Mouse (Mus musculus) spleen, postnatal 36 days (tissue): ENCODE measurements at regions not wholly inside any gene's neighbourhood (a gene's known extent, or its start where the extent isn't known, plus 50 kb on each side); places are given as distances from the start of the nearest gene placed in this dataset.
"Not testable (repeated sequence)": the region's sequence is repeated elsewhere in the genome, so short reads cannot be mapped to it uniquely, and the experiment has no call there.

ENCODE experiments used
- DNase-seq, 2 experiments: peaks; one replicate each; pipeline ENCODE4 v3.0.0; 2022; ENCODE audit warnings: low spot score in 2 of 2, mixed read lengths in 1 of 2

- no peak for DNase-seq
Observed at GRCm38 (mm10) chr12:90664436-90664835, 73.8 kb downstream of the Dio2 start.

- peak in 1 of 2 experiments; percentile 3 for DNase-seq
Observed at GRCm38 (mm10) chr12:90645452-90645851, 92.8 kb downstream of the Dio2 start.

- DNase-seq, result no peak
Observed at GRCm38 (mm10) chr12:90643891-90644290, 94.3 kb downstream of the Dio2 start.

- DNase-seq, result no peak
Observed at GRCm38 (mm10) chr12:90624856-90625255, 113.4 kb downstream of the Dio2 start.

- no peak for DNase-seq
Observed at GRCm38 (mm10) chr12:90623426-90623825, 114.8 kb downstream of the Dio2 start.

- DNase-seq, result no peak
Observed at GRCm38 (mm10) chr12:90608810-90609209, 129.4 kb downstream of the Dio2 start.

GRCm38 (mm10) chr12:90607894-90608293 lies 130.3 kb downstream of the Dio2 start:
- no peak for DNase-seq

- DNase-seq, result no peak
Observed at GRCm38 (mm10) chr12:90580006-90580405, 158.2 kb downstream of the Dio2 start.

- no peak for DNase-seq
Observed at GRCm38 (mm10) chr12:90576103-90576502, 162.1 kb downstream of the Dio2 start.

GRCm38 (mm10) chr12:90571907-90572306 lies 166.3 kb downstream of the Dio2 start:
- no peak for DNase-seq

GRCm38 (mm10) chr12:90571506-90571905 lies 166.7 kb downstream of the Dio2 start:
- DNase-seq, result no peak

- DNase-seq, result no peak
Observed at GRCm38 (mm10) chr12:90566349-90566748, 171.9 kb downstream of the Dio2 start.

GRCm38 (mm10) chr12:90565051-90565450 lies 173.2 kb downstream of the Dio2 start:
- no peak for DNase-seq

- DNase-seq, result not testable (repeated sequence)
Observed at GRCm38 (mm10) chr12:90564594-90564993, 173.6 kb downstream of the Dio2 start.

- no peak for DNase-seq
Observed at GRCm38 (mm10) chr12:90542361-90542760, 195.9 kb downstream of the Dio2 start.
